Mouse (Mus musculus) embryonic facial prominence, embryonic 15.5 days (tissue): ENCODE measurements around the gene Rpl19. TPM values are rescaled to one million over a fixed set of nuclear protein-coding genes. Genes with fewer than 3 reads are reported as not detected.

Experiments used
- ATAC-seq: fragments of 200-750 bp; cut with Nextera tagmentation; 2 replicates; pipeline ENCODE4 v1.8.0; 2017; ENCODE audit warnings: low read depth, moderate TSS enrichment; ENCODE audit not compliant: insufficient number of reproducible peaks, low FRiP score, low TSS enrichment
- H3K27ac ChIP-seq: fragments of 300-500 bp; sonication (generic); replicated peaks from 2 replicates; pipeline ENCODE4 v1.5.1; 2015; ENCODE audit warnings: mild to moderate bottlenecking, inconsistent platforms
- H3K27me3 ChIP-seq: fragments of 300-500 bp; sonication (generic); 2 replicates; pipeline ENCODE4 v1.6.1; 2015; ENCODE audit warnings: inconsistent platforms
- H3K36me3 ChIP-seq: fragments of 300-500 bp; sonication (generic); 2 replicates; pipeline ENCODE4 v1.6.1; 2015; ENCODE audit warnings: mild to moderate bottlenecking, inconsistent platforms
- H3K4me1 ChIP-seq: fragments of 300-500 bp; sonication (generic); 2 replicates; pipeline ENCODE4 v1.6.1; 2015; ENCODE audit warnings: inconsistent platforms
- H3K4me2 ChIP-seq: fragments of 300-500 bp; sonication (generic); replicated peaks from 2 replicates; pipeline ENCODE4 v1.6.1; 2015; ENCODE audit warnings: mild to moderate bottlenecking, inconsistent platforms
- H3K4me3 ChIP-seq: fragments of 300-500 bp; sonication (generic); replicated peaks from 2 replicates; pipeline ENCODE4 v1.5.1; 2015; ENCODE audit warnings: mild to moderate bottlenecking, inconsistent platforms
- H3K9ac ChIP-seq: fragments of 300-500 bp; sonication (generic); 2 replicates; pipeline ENCODE4 v1.6.1; 2015; ENCODE audit warnings: inconsistent platforms
- H3K9me3 ChIP-seq: fragments of 300-500 bp; sonication (generic); replicated peaks from 2 replicates; pipeline ENCODE4 v1.6.1; 2016; ENCODE audit warnings: inconsistent platforms
- WGBS: fragments of 180-500 bp; shearing (Covaris S2); methylation state at CpG from one replicate; pipeline ENCODE4 v1.1.7; 2015; 5-methylcytosine and 5-hydroxymethylcytosine counted together
- polyA plus RNA-seq: library from polyadenylated mRNA; unstranded; fragments of >200 nt; fragmentation: Nextera tagmentation; extraction: Ambion mirVana; gene quantifications from 2 replicates; pipeline ENCODE4 v1.2.1, GENCODE M21; 2015

The Rpl19 gene
- polyA plus RNA-seq, 1 experiment from 2014 or later = 1,069 TPM

DNA sequence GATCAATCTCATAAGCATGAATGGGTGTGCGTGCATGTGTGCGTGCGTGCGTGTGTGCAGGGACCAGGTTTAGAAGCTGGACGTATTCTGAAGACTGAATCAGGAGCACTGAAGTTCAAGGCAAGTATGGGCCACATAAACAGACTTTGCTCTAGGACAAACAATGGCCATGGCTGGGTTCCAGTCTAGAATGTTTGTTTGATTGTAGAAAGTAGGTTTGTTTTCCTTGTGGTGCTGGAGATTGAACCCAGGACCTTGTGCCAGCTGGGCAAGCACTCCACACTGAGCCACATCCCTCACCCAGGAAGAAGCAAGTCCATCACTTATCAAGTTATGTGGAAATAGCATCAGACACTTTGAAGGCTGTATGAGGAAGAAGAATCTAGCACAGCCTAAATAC is 10.3 kb upstream of the Rpl19 start:
- Histone ChIP-seq H3K27me3 (no peaks in the 10 kb centered on the region), H3K4me3 (no peak overlapping the region), H3K9ac (no peak overlapping the region), H3K36me3 (peaks cover 39% of the 10 kb centered on the region), H3K27ac (no peak overlapping the region), H3K9me3 (no peaks in the 10 kb centered on the region), H3K4me1 (peaks cover 25% of the 10 kb centered on the region), H3K4me2 (no peak overlapping the region)
- 95% methylated on average over 5 of the region's 5 CpGs for WGBS
- no peak for ATAC-seq

DNA sequence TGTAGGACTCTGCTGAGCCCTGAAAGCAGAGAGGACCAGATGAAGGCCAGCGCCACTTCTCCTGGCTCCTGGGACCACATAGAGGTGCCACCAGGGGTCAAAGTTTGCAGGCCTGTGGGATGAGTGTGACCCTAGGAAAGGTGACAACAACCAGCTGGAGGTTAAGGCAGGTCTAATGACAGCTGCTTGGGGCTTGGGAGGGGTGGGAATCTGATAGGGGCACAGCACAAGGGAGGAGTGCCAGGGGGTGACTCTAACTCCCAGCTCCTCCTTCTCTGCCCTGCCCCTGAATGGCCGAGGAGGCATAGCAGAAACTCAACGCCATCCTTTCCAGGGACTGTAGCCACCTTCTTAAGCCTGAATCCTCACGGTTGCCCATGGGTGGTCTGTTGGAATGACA is 9.7 kb upstream of the Rpl19 start:
- Histone ChIP-seq H3K27me3 (no peaks in the 10 kb centered on the region), H3K36me3 (peaks cover 37% of the 10 kb centered on the region), H3K27ac (no peak overlapping the region), H3K4me3 (no peak overlapping the region), H3K4me2 (no peak overlapping the region), H3K9me3 (no peaks in the 10 kb centered on the region), H3K9ac (no peak overlapping the region), H3K4me1 (peaks cover 32% of the 10 kb centered on the region)
- WGBS = 76% methylated on average over 4 of the region's 4 CpGs
- no peak for ATAC-seq

DNA sequence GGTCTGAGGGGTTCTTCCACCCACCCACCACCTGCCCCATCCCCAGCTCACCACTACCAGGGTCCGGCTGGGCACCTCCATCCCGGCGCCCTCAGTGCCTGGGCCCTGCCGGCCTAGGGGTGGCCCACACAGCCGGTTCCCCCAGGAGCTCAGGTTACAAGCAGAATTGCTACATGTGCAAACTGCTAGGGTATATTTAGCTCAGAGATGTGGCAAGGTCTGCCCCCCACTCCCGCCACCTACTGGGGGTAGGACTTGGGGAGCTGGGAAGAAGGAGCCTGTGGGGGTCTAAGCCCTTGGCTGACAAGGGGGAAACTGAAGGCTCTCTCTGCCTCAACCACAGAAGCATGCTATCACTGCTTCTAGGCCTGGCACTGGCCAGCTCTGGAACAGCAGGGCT is 8.3 kb upstream of the Rpl19 start:
- Histone ChIP-seq H3K4me2 (no peak overlapping the region), H3K4me3 (no peak overlapping the region), H3K36me3 (peaks cover 37% of the 10 kb centered on the region), H3K9ac (no peak overlapping the region), H3K4me1 (peaks cover 39% of the 10 kb centered on the region), H3K27ac (no peak overlapping the region), H3K27me3 (no peaks in the 10 kb centered on the region), H3K9me3 (no peaks in the 10 kb centered on the region)
- 45% methylated on average over 6 of the region's 6 CpGs for WGBS
- no peak for ATAC-seq

DNA sequence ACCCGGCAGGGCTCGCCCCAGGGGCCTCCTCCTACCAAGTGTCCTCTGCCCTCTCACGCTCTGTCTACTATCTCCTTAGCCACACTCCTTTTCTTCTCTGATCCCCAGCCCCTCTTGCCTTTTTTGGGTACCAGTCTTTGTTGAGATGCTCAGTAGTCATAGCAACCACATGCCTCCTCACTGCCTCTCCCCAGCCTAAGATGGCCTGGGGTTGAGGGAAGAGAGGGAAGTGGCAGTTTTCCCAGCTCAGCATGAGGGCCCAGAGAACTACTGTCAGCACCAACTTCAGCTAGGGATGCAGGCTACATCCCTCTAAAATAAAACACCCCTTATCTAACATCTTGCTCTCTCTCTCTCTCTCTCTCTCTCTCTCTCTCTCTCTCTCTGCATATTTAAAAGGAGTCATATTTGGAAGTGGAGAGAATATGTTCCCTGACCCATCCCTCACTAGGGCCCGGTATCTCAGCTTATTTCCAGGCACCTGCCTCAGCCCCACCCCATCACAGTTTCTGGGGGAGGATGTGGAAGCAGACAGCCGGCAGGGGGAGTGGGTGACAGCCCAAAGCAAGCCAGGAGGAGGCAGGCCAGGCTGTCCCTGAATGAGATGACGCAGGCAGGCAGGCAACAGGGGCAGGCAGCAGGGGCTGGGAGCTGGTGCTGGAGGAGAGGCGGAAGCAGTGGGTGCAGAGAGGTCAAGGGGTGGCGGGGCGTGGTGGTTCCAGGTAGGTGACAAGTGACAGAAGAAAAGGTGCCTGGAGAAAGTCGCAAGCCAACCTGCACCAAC is 7.5 kb upstream of the Rpl19 start:
- 39% methylated on average over 10 of the region's 10 CpGs for WGBS

DNA sequence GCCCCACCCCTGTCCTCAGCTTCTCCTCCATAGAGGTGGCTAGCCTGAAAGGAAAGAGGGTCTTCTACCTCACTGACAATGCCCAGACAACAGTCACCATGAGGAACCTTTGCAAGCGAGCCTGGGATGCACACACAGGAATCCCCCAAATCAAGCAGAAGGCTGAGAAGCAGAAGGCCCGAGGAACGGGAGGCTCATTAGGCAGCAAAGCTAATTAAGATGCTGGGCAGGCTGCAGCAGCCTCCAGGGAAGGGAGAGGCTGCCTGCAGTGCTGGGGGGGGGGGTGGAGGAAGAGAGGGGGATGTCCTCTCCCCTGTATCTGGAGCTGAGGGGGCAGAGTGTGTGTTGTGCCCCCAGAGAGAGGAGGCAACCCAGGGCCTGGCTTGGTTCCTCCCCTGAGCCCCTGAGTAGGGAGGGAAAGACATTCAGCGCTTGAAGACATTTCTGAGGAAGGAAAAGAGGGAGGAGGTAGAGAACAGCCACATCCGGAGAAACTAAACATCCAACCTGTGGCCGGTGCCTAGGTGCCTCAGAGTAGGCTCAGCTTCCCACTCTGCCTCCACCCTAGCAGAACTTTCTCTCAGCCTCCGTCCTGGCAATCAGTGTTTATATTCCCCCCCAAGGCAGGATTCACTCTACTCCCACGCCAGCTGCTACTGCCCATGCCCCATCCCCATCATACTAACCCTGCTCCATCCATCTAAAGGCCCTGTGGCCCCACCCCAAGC is 6.5 kb upstream of the Rpl19 start:
- H3K4me1 ChIP-seq = peaks cover 43% of the 10 kb centered on the region
- no peak for ATAC-seq
- H3K36me3 ChIP-seq = peaks cover 26% of the 10 kb centered on the region
- WGBS = 27% methylated on average over 8 of the region's 8 CpGs
- H3K9me3 ChIP-seq = no peaks in the 10 kb centered on the region
- H3K4me2 ChIP-seq = peak overlapping the region; percentile 19; the same call in 1 of the 2 replicates
- no peaks in the 10 kb centered on the region for H3K27me3 ChIP-seq
- H3K27ac ChIP-seq = peak overlapping the region; percentile 60; the same call in 1 of the 2 replicates
- no peak overlapping the region for H3K9ac ChIP-seq
- no peak overlapping the region for H3K4me3 ChIP-seq

More for the DNA sequence above, 7.5 kb upstream of the Rpl19 start:
- Histone ChIP-seq H3K9me3 (no peaks in the 10 kb centered on the region), H3K4me1 (peaks cover 43% of the 10 kb centered on the region), H3K4me3 (no peak overlapping the region), H3K4me2 (no peak overlapping the region), H3K36me3 (peaks cover 36% of the 10 kb centered on the region), H3K27me3 (no peaks in the 10 kb centered on the region), H3K9ac (no peak overlapping the region), H3K27ac (no peak overlapping the region)
- ATAC-seq = no peak

DNA sequence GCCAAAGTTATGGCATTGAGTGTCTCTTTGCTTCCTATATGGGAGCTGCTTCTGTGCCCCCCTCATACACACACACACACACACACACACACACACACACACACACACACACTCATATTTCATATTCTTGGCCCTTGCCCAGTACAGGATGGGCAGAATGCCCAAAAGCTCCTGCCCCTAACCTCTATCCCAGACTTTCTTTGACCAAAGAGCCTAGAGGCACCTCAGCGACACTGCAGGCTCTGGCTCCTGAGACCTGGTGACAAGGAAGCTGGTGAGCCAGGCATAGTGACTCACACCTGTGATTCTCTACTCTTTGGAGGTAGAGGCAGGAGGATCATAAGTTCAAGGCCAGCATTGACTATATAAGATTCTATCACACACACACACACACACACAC is 5.8 kb upstream of the Rpl19 start:
- peaks cover 46% of the 10 kb centered on the region for H3K4me1 ChIP-seq
- ATAC-seq = no peak
- no peaks in the 10 kb centered on the region for H3K27me3 ChIP-seq
- WGBS = 42% methylated on average over 1 of the region's 1 CpGs
- peaks cover 20% of the 10 kb centered on the region for H3K36me3 ChIP-seq
- no peak overlapping the region for H3K9ac ChIP-seq
- peak overlapping the region; percentile 60 for H3K27ac ChIP-seq
- H3K4me3 ChIP-seq = peak overlapping the region; percentile 88; the same call in 1 of the 2 replicates
- peak overlapping the region; percentile 19; the same call in 1 of the 2 replicates for H3K4me2 ChIP-seq
- H3K9me3 ChIP-seq = no peaks in the 10 kb centered on the region

DNA sequence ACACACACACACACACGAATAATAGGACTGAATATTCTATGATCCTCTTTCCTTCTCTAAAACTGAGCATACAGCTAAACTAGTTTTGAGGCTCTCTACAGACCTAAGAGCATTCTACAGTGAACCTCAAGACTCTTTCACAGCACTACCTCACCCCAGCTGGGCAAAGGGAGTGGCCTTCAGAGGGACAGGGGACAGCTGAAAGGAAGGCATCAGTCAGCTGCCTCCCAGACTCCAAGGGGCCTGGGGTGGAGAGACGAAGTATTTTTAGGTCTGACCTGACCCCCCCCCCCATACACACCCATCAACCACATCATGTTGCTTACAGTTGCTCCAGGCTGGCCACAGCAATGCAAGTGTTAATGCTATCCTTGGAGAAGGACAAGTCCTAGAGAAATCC is 5.4 kb upstream of the Rpl19 start:
- no peak for ATAC-seq
- Histone ChIP-seq H3K27ac (peak overlapping the region; percentile 92), H3K27me3 (no peaks in the 10 kb centered on the region), H3K4me3 (peak overlapping the region; percentile 88), H3K4me2 (peak overlapping the region; percentile 87), H3K4me1 (peaks cover 50% of the 10 kb centered on the region), H3K9ac (no peak overlapping the region), H3K9me3 (no peaks in the 10 kb centered on the region), H3K36me3 (peaks cover 16% of the 10 kb centered on the region)
- WGBS = 57% methylated on average over 2 of the region's 2 CpGs

DNA sequence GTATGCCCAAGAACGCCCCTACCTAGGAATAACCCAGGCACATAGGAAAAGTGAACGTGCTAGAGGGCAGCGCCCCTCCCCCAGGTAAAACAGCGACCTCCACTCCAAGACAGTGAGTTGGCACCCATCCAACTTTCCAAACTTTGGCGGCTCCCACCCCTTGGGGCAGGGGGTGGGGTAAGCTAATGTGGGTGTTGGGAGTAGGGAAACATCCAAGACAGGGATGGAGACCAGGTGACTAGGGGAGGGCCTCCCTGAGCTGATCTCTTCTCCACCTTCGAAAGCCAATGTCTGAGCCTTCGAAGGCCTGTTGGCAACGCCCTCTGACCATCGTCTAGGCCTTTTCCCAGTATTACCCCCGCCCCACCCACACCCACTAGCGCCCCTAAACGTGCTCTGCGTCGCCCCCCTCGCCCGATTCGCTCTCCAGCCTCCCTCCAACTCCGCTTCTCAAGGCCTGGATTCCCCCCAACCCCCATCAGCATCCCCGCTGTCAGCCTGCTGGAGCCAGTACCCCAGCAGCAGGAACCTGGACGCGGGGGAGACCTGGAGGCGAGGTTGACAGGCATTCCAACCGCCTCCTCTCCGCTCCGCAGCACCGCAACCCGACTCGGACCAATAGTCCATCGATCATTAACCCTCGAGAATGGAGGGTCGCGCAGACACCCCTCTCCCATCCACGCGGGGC is 4.8 kb upstream of the Rpl19 start:
- Histone ChIP-seq H3K27me3 (no peaks in the 10 kb centered on the region), H3K4me1 (peaks cover 51% of the 10 kb centered on the region), H3K9me3 (no peaks in the 10 kb centered on the region), H3K9ac (peak overlapping the region; percentile 87), H3K4me2 (peak overlapping the region; percentile 87), H3K4me3 (peak overlapping the region; percentile 88), H3K27ac (peak overlapping the region; percentile 92), H3K36me3 (peaks cover 10% of the 10 kb centered on the region)
- ATAC-seq = peak; percentile 13; the same call in 1 of the 2 replicates
- WGBS = 4% methylated on average over 33 of the region's 34 CpGs

DNA sequence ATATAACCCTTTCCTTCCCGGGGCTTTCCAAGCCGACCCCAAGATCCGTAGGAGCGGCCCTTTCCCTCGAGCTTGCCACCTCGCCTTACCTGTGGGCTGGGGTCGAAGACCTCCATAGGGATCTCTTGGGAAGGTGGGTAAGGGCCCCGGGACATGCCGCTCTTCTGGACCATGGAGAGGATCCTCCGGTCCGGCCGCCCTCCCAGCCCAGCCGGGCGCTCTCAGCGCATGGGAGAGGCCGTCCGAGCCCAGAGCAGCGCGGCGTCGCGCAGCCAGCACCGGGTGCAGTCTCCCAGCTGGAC is 4.3 kb upstream of the Rpl19 start:
- Histone ChIP-seq H3K4me3 (peak overlapping the region; percentile 88), H3K27me3 (no peaks in the 10 kb centered on the region), H3K36me3 (peaks cover 5% of the 10 kb centered on the region; the same call in 1 of the 2 replicates), H3K4me1 (peaks cover 51% of the 10 kb centered on the region), H3K4me2 (peak overlapping the region; percentile 87), H3K27ac (peak overlapping the region; percentile 92), H3K9ac (peak overlapping the region; percentile 87), H3K9me3 (no peaks in the 10 kb centered on the region)
- ATAC-seq = peak; percentile 24; the same call in 1 of the 2 replicates
- WGBS = under 1% methylated on average over 23 of the region's 23 CpGs

DNA sequence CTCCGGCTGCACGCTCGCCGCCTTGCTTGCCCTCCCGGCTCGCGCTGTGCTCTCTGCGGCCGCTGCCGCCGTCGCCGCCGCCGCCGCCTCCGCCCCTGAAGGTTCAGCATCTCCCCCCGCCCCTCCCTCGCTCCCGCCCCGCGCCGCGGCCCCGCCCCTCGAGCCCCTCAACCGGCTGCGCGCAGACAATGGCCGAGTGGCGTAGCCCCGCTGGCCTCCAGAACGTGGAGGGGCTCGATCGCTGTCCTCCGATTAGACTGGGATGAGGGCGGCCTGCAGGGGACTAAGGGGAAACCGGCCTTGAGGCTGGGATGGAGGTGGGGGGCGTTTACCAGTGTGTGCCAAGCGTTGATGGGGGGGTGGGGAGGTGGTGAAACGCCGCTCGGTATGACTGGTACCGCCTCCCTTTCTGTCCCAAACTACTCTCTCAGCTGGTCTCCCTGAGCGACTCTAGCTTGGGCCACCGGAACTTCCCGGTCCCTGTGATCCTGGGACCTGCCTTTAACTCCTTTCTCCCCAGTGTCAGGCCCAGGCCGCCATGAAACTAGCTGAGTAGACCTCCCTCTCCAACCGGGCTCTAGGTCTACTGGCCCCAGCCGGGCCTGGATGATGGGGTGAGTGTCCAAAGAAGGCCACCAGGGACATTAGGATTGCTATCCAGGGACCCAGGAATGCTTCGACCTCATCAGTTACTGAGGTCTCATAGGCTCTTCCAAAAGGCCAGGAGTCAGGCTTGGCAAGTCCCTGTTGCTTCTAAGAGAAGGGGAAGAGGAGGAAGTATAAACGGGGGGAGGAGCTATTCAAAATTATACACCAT is 3.7 kb upstream of the Rpl19 start, which contains the start of gene Cacnb1:
Cacnb1 (minus strand) TSS at position 480 of the 817 bp plus-strand sequence.
- Histone ChIP-seq H3K27ac (peak within 1 kb of the TSS; percentile 92), H3K4me1 (peaks cover 55% of the 10 kb centered on the region), H3K9ac (peak within 1 kb of the TSS; percentile 87), H3K27me3 (no peaks in the 10 kb centered on the region), H3K4me3 (peak within 1 kb of the TSS; percentile 88), H3K36me3 (peaks cover under 1% of the 10 kb centered on the region; the same call in 1 of the 2 replicates), H3K9me3 (no peaks in the 10 kb centered on the region), H3K4me2 (peak within 1 kb of the TSS; percentile 87)
- WGBS = under 1% methylated on average over 52 of the region's 52 CpGs
- peak; percentile 45 for ATAC-seq
